Mouse (Mus musculus) ES-E14 (cell line): ENCODE measurements around the gene Ube2d1.
A peak's percentile ranks its signal among the peaks of the same experiment; 100 is the strongest.

ENCODE experiments used
- CHD2 ChIP-seq: IDR thresholded peaks from 2 replicates; pipeline ENCODE4 v1.6.1; 2014; ENCODE audit warnings: mild to moderate bottlenecking, low read depth, low read length, inconsistent platforms
- MAFK ChIP-seq: IDR thresholded peaks from 2 replicates; pipeline ENCODE4 v1.6.1; 2014; ENCODE audit warnings: mild to moderate bottlenecking, low read depth, low read length, inconsistent platforms; ENCODE audit not compliant: insufficient read depth
- ZC3H11A ChIP-seq: IDR thresholded peaks from 2 replicates; pipeline ENCODE4 v1.6.1; 2012; ENCODE audit warnings: low read depth, mild to moderate bottlenecking, inconsistent platforms, low read length, borderline replicate concordance

DNA sequence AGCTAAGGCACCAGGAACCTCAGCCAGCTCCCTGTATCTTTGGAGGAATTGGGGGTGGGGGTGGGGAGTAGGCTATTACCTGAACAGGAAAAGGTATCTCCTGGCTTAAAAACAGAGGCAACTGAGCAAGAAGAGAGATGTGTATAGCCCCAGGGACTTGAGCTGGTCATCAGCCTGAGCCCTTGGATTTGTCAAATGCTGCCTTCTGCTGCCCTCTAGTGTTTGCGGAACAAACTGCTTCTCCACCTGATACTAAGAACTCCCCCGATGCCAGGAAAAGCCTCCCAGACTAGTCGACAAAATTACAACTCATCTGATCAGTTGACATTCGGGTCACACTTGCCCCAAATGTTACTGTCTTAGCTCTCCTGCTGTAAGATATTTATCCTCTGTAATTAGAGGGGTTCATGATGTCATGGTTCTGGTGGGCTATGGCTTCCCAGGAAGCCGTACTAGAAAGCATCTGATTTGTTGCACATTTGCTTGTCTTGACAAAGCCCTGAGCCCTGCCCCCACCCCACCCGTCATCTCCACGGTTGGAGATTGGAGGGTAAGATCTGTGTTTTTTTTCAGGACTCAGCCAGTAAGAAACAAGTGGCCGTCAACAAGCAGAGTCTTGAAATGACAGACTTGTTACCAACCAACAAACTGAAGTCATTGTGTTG is 66.7 kb downstream of the Ube2d1 start:
- TF ChIP-seq CHD2, result no peak
- TF ChIP-seq MAFK, result no peak
- peak; percentile 68 for TF ChIP-seq ZC3H11A
